Mouse (Mus musculus): ENCODE results near the gene Grm4. TPM values are rescaled to one million over a fixed set of nuclear protein-coding genes. Genes with fewer than 3 reads are reported as not detected.
"Not testable (repeated sequence)": the region's sequence is repeated elsewhere in the genome, so short reads cannot be mapped to it uniquely, and the experiment has no call there.

Gene Grm4
- total RNA-seq, 4 experiments from 2014 or later = 2.6 to 3.9 (median 3.2) TPM

DNA sequence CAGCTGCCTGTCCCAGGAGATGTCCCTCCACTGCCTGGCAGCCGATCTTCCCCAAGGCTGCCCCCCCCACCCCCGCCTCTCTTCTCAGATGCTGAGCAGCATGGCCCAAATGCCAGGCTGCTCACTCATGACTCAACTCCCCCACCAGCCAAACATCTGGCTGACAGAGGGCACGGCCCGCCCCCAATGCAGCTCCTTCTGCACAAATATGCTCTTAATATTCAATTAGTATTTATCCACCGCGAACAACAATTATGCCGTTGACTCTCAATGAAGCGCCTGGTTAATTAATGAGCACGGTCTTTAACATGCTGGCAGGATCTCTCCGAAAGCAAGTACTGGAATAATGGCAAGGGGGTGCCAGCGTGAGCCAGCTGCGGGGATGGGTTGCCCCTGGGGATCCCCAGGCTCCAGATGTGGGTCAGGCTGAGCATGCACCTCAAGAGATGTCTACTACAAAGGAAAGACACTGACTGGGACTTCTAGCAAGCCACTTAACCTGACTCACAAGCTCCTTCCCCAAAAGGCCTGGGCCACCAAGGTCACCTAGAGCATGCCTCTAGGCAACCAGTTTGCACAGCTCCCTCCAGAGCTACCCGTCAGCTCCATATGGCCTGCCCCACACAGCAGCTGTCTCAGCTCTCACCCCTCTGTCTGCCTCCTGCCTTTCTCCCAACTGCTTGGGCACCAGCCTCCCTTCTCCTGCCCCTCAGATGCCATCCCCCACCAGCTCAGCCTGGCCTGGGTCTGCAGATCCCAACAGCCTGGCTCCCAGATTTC is 131.8 kb downstream of the Grm4 start:
- peak; percentile 33 for DNase-seq

GRCm38 (mm10) chr17:27386438-27386837 is 134.8 kb downstream of the Grm4 start:
- no peak for DNase-seq

DNA sequence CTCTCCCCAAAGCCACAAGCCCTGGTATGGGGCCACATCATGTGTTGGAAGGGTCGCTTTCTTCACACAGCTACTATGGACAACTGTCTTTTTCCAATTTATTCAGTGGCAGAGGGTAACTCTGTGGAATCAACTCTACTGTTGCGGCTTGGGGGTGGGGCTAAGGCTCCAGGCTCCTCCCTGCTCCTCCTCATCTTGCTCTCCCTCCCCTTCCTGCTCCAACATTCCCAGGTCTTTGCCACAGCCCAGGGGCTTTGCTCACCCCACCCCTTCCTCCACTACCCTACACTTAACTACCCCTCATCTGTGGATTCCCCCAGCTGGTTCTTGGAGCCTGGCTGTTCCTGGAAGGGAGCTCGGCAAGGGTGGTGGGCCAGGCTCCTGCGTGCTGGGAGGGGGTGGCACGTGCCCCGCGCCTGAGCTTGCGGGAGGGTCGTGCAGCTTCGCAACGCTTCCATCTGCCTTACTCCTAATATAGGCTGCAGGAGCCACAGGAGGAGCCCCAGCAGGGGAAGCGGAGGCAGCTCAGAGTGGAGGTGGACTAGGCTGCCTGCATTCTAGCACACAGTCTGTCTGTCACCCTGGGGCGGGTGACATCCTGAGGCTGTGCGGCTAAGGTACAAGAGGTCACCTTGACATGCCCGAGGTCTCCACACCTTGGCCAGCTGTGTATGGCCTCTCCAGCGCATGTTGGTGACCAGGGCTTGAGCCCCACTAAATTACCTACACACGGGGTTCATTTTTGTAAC is 135.5 kb downstream of the Grm4 start:
- DNase-seq = no peak

DNA sequence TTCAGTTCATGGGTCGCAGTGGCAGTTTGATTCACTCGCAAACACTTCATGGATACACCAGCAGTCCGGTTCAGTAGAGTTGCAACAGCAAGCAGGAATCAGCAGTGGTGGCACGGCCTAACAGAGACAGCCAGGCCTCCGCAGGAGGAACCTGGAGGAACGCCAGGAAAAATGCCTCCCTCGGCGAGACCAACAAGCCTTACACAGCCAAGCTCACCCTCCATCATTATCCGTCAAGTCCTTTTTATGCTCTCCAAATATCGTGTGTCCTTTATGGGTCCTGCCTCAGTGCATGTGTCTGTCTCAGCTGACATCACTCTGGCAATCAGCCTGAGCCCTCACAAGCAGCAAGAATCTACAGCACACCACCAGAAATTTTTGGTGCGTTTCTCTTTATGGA is 138.3 kb downstream of the Grm4 start:
- no peak for DNase-seq

DNA sequence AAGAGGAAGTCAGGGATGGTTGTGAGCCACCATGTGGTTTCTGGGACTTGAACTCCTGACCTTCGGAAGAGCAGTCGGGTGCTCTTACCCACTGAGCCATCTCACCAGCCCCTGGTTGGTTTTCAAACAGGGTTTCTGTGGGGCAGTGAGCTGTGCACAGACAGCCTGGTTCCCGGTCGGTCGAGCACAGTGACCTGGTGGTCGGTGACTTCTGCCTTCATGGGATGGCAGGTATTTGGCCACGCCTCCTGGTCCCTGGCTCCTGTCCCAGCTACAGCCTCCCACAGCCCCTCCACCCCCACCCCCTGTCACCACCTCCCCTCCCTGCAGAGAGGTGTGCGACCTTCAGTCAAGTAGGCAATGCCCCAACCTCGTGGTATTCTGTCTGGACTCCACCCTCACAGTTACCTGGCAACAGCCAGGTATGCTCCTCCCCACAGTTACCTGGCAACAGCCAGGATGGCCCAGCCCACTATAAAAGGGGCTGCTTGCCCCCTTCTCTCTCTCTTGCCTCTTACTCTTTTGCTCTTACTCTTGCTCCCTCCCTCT is 140.2 kb downstream of the Grm4 start:
- not testable (repeated sequence) for DNase-seq

- no peak for DNase-seq
Observed at GRCm38 (mm10) chr17:27378977-27379376, 142.2 kb downstream of the Grm4 start.

DNA sequence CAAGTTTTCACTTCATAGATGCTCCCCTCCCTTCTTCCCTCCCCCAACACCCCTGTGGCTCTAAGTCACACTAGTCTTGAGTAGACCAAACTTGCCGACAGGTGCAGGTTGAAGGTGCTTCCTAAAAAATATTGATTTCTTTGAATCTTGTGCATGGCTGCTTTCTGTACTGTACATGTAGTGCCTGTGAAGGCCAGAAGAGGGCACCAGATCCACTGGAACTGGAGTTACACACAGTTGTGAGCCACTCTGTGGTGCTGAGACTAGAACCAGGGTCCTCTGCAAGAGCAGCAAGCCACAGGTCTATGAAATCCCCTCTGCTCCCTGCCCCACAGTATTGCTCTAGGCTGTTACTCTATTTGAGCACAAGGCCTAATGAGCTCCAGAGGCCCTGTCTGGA is 144.1 kb downstream of the Grm4 start:
- no peak for DNase-seq

GRCm38 (mm10) chr17:27375551-27375950 is 145.7 kb downstream of the Grm4 start:
- DNase-seq = no peak

Other genes with a start within 250 kb of the Grm4 start
- gene Hmga1, start 35.1 kb upstream of the Grm4 start, total RNA-seq (2022) = 10 to 100 TPM; 14.7 to 23.4 (median 20.9) TPM
- gene AI413582, start 44.4 kb upstream of the Grm4 start, total RNA-seq (2022) = 10 to 100 TPM; 22.9 to 29.4 (median 23.4) TPM
- 100 to 1,000 TPM; 194 to 226 (median 212) TPM for gene Nudt3, start 102.1 kb upstream of the Grm4 start, total RNA-seq (2022)
- gene RPS10-NUDT3, start 113.8 kb upstream of the Grm4 start, total RNA-seq (2022) = not detected
- gene Rps10, start 115.3 kb upstream of the Grm4 start, total RNA-seq (2022) = 100 to 1,000 TPM; 828 to 975 (median 886) TPM
- 10 to 100 TPM in 1 of 4 experiments, 1 to 10 TPM in 3; 3.9 to 11.2 (median 7.9) TPM for gene Pacsin1, start 134.1 kb upstream of the Grm4 start, total RNA-seq (2022)
- under 1 TPM in 1 of 4 experiments, not detected in 3; 0.37 TPM for gene Spdef, start 207.6 kb upstream of the Grm4 start, total RNA-seq (2022)

Data from adrenal gland, adult 8-10 months (tissue).